Comparison of ENCODE assay signal across 25 mouse cellular contexts in genomic region chr15:12660320-12660719, GRCm38 (mm10).
DNase-seq lines count a peak whose midpoint lies in the region; ATAC-seq and TF ChIP-seq lines count a peak whose summit lies in the region.
"Had no signal": no experiment of that assay in that cellular context is flagged by ENCODE, and none has a peak within 500 bp of the region (broad histone marks: within the 10 kb centered on the region; RNA-seq: fewer than 3 reads in every experiment).

No protein-coding gene starts in this region.

- H3K4me3 ChIP-seq in forebrain, embryonic 15.5 days, result no peak overlapping the region
- no peak overlapping the region for H3K4me3 ChIP-seq in forebrain, embryonic 11.5 days (ENCODE audit: low read depth, low read length)
- no peak overlapping the region for H3K4me3 ChIP-seq in intestine, embryonic 14.5 days (ENCODE audit: low read depth, low read length)
- no peak overlapping the region for H3K4me3 ChIP-seq in intestine, embryonic 16.5 days (ENCODE audit: low read length)
- no peak overlapping the region for H3K4me3 ChIP-seq in forebrain, embryonic 16.5 days (replicated peaks; ENCODE audit: low read length)
- H3K4me3 ChIP-seq in forebrain, postnatal 0 days (ENCODE audit: low read depth, low read length), result no peak overlapping the region
- H3K4me3 ChIP-seq: embryonic facial prominence, embryonic 12.5 days; embryonic facial prominence, embryonic 15.5 days; heart, adult 2 months; heart, embryonic 10.5 days; heart, embryonic 13.5 days; hindbrain, embryonic 12.5 days; intestine, embryonic 15.5 days had no signal

- 0 out of 2 replicates have a peak, but pooled peaks cover 3% of the 10 kb centered on the region for H3K4me1 ChIP-seq in forebrain, embryonic 15.5 days
- no peaks in the 10 kb centered on the region for H3K4me1 ChIP-seq in forebrain, embryonic 11.5 days (replicated peaks; ENCODE audit: control insufficient read depth, insufficient read depth, low read length)
- H3K4me1 ChIP-seq in intestine, embryonic 14.5 days (replicated peaks; ENCODE audit: control insufficient read depth, insufficient read depth, low read length), result no peaks in the 10 kb centered on the region
- H3K4me1 ChIP-seq in intestine, embryonic 16.5 days (ENCODE audit: control insufficient read depth, insufficient read depth, low read length), result no peaks in the 10 kb centered on the region
- no peaks in the 10 kb centered on the region for H3K4me1 ChIP-seq in forebrain, embryonic 16.5 days (replicated peaks; ENCODE audit: control insufficient read depth, insufficient read depth, low read length)
- H3K4me1 ChIP-seq in forebrain, postnatal 0 days (ENCODE audit: insufficient read depth), result no peaks in the 10 kb centered on the region
- H3K4me1 ChIP-seq: embryonic facial prominence, embryonic 12.5 days; embryonic facial prominence, embryonic 15.5 days; hindbrain, embryonic 12.5 days; intestine, embryonic 15.5 days had no signal

- H3K9me3 ChIP-seq in forebrain, embryonic 15.5 days, result no peaks in the 10 kb centered on the region
- H3K9me3 ChIP-seq in forebrain, embryonic 11.5 days (ENCODE audit: control insufficient read depth, low read length), result no peaks in the 10 kb centered on the region
- no peaks in the 10 kb centered on the region for H3K9me3 ChIP-seq in intestine, embryonic 14.5 days (ENCODE audit: control insufficient read depth, low read length)
- H3K9me3 ChIP-seq in intestine, embryonic 16.5 days (ENCODE audit: control insufficient read depth, low read length), result no peaks in the 10 kb centered on the region
- no peaks in the 10 kb centered on the region for H3K9me3 ChIP-seq in forebrain, embryonic 16.5 days (ENCODE audit: control insufficient read depth, low read length)
- H3K9me3 ChIP-seq in forebrain, postnatal 0 days (ENCODE audit: low read length), result no peaks in the 10 kb centered on the region
- H3K9me3 ChIP-seq: embryonic facial prominence, embryonic 12.5 days; embryonic facial prominence, embryonic 15.5 days; heart, embryonic 10.5 days; heart, embryonic 13.5 days; hindbrain, embryonic 12.5 days; intestine, embryonic 15.5 days had no signal

- no peak overlapping the region for H3K9ac ChIP-seq in forebrain, embryonic 15.5 days (replicated peaks)
- H3K9ac ChIP-seq in forebrain, embryonic 11.5 days (ENCODE audit: low read length), result no peak overlapping the region
- no peak overlapping the region for H3K9ac ChIP-seq in intestine, embryonic 14.5 days (ENCODE audit: low read length)
- no peak overlapping the region for H3K9ac ChIP-seq in intestine, embryonic 16.5 days (ENCODE audit: low read depth, low read length)
- H3K9ac ChIP-seq in forebrain, embryonic 16.5 days (replicated peaks; ENCODE audit: low read depth, low read length), result no peak overlapping the region
- no peak overlapping the region for H3K9ac ChIP-seq in forebrain, postnatal 0 days
- H3K9ac ChIP-seq: embryonic facial prominence, embryonic 12.5 days; embryonic facial prominence, embryonic 15.5 days; heart, embryonic 13.5 days; hindbrain, embryonic 12.5 days; intestine, embryonic 15.5 days had no signal

- no peak for DNase-seq in forebrain, embryonic 11.5 days (ENCODE audit: low spot score)
- peak; percentile 41 for DNase-seq in intestine, embryonic 14.5 days (ENCODE audit: low spot score)
- no peak for DNase-seq in forebrain, postnatal 0 days
- DNase-seq: adrenal gland, adult 2 months; adrenal gland, postnatal 14 days; cerebellum, adult 11 months; cerebellum, adult 2 months; cerebellum, adult 9-11 months; cerebellum, postnatal 25 days; gastrocnemius, postnatal 10 days; gastrocnemius, postnatal 36 days; heart, postnatal 14 days; heart, postnatal 4 days; kidney, adult 18-20 months had no signal

- peak; percentile 66; the same call in 1 of the 2 replicates for ATAC-seq in forebrain, embryonic 15.5 days (replicated peaks)
- no peak for ATAC-seq in forebrain, embryonic 11.5 days (replicated peaks; ENCODE audit: low FRiP score)
- no peak for ATAC-seq in intestine, embryonic 14.5 days (replicated peaks; ENCODE audit: low FRiP score, low TSS enrichment, low read depth)
- ATAC-seq in intestine, embryonic 16.5 days, result no peak
- ATAC-seq in forebrain, embryonic 16.5 days, result peak; percentile 66
- peak; percentile 77 for ATAC-seq in forebrain, postnatal 0 days
- ATAC-seq: CD4-positive, CD25-positive, alpha-beta regulatory T cell, adult 4 months; intestine, embryonic 15.5 days had no signal

- no peak overlapping the region for H3K4me2 ChIP-seq in forebrain, embryonic 15.5 days (replicated peaks)
- H3K4me2 ChIP-seq in forebrain, embryonic 11.5 days (ENCODE audit: low read depth, low read length, severe bottlenecking), result no peak overlapping the region
- no peak overlapping the region for H3K4me2 ChIP-seq in intestine, embryonic 14.5 days (ENCODE audit: low read length)
- H3K4me2 ChIP-seq in intestine, embryonic 16.5 days (ENCODE audit: low read depth, low read length), result no peak overlapping the region
- no peak overlapping the region for H3K4me2 ChIP-seq in forebrain, embryonic 16.5 days (ENCODE audit: low read length)
- H3K4me2 ChIP-seq in forebrain, postnatal 0 days (ENCODE audit: low read depth), result no peak overlapping the region
- H3K4me2 ChIP-seq: embryonic facial prominence, embryonic 12.5 days; embryonic facial prominence, embryonic 15.5 days; heart, embryonic 13.5 days; hindbrain, embryonic 12.5 days; intestine, embryonic 15.5 days had no signal

- H3K27me3 ChIP-seq in forebrain, embryonic 15.5 days, result no peaks in the 10 kb centered on the region
- H3K27me3 ChIP-seq in forebrain, embryonic 11.5 days (ENCODE audit: control insufficient read depth, insufficient read depth, low read length), result no peaks in the 10 kb centered on the region
- no peaks in the 10 kb centered on the region for H3K27me3 ChIP-seq in intestine, embryonic 14.5 days (replicated peaks; ENCODE audit: control insufficient read depth, insufficient read depth, low read length)
- H3K27me3 ChIP-seq in intestine, embryonic 16.5 days (replicated peaks; ENCODE audit: control insufficient read depth, insufficient read depth, low read length), result no peaks in the 10 kb centered on the region
- no peaks in the 10 kb centered on the region for H3K27me3 ChIP-seq in forebrain, embryonic 16.5 days (replicated peaks; ENCODE audit: control insufficient read depth, insufficient read depth, low read length)
- no peaks in the 10 kb centered on the region for H3K27me3 ChIP-seq in forebrain, postnatal 0 days (ENCODE audit: insufficient read depth, low read length)
- H3K27me3 ChIP-seq: embryonic facial prominence, embryonic 12.5 days; embryonic facial prominence, embryonic 15.5 days; heart, embryonic 13.5 days; hindbrain, embryonic 12.5 days; intestine, embryonic 15.5 days had no signal

- 81% methylated on average over 9 of the region's 9 CpGs for WGBS in forebrain, embryonic 15.5 days
- 93% methylated on average over 9 of the region's 9 CpGs for WGBS in forebrain, embryonic 11.5 days
- WGBS in intestine, embryonic 14.5 days, result 78% methylated on average over 9 of the region's 9 CpGs
- WGBS in intestine, embryonic 16.5 days, result 81% methylated on average over 9 of the region's 9 CpGs
- 77% methylated on average over 9 of the region's 9 CpGs for WGBS in forebrain, embryonic 16.5 days
- 75% methylated on average over 9 of the region's 9 CpGs for WGBS in forebrain, postnatal 0 days

- H3K27ac ChIP-seq in forebrain, embryonic 15.5 days (replicated peaks), result no peak overlapping the region
- no peak overlapping the region for H3K27ac ChIP-seq in forebrain, embryonic 11.5 days (ENCODE audit: low read depth, low read length)
- H3K27ac ChIP-seq in intestine, embryonic 14.5 days (ENCODE audit: low read depth), result no peak overlapping the region
- no peak overlapping the region for H3K27ac ChIP-seq in intestine, embryonic 16.5 days (ENCODE audit: low read length)
- H3K27ac ChIP-seq in forebrain, embryonic 16.5 days (ENCODE audit: low read length), result no peak overlapping the region
- H3K27ac ChIP-seq in forebrain, postnatal 0 days (ENCODE audit: low read depth, low read length), result no peak overlapping the region
- H3K27ac ChIP-seq: embryonic facial prominence, embryonic 12.5 days; embryonic facial prominence, embryonic 15.5 days; heart, adult 2 months; heart, embryonic 10.5 days; heart, embryonic 13.5 days; hindbrain, embryonic 12.5 days; intestine, embryonic 15.5 days had no signal

- TF ChIP-seq CTCF in forebrain, postnatal 0 days (IDR thresholded peaks at IDR 0.05; ENCODE audit: low read depth), result no peak

- H3K36me3 ChIP-seq in forebrain, embryonic 15.5 days, result no peaks in the 10 kb centered on the region
- H3K36me3 ChIP-seq in forebrain, embryonic 11.5 days (ENCODE audit: control insufficient read depth, insufficient read depth, low read length), result no peaks in the 10 kb centered on the region
- no peaks in the 10 kb centered on the region for H3K36me3 ChIP-seq in intestine, embryonic 14.5 days (ENCODE audit: control insufficient read depth, insufficient read depth, low read length)
- H3K36me3 ChIP-seq in intestine, embryonic 16.5 days (ENCODE audit: control insufficient read depth, insufficient read depth, low read length), result no peaks in the 10 kb centered on the region
- H3K36me3 ChIP-seq in forebrain, embryonic 16.5 days (ENCODE audit: control insufficient read depth, insufficient read depth), result no peaks in the 10 kb centered on the region
- no peaks in the 10 kb centered on the region for H3K36me3 ChIP-seq in forebrain, postnatal 0 days (ENCODE audit: insufficient read depth)
- H3K36me3 ChIP-seq: embryonic facial prominence, embryonic 12.5 days; embryonic facial prominence, embryonic 15.5 days; heart, embryonic 13.5 days; hindbrain, embryonic 12.5 days; intestine, embryonic 15.5 days had no signal

Comparison
In these comparisons a context has a peak if more than half of its experiments do, and no peak if none do; other contexts are left out.
1. ATAC-seq: peak in forebrain, embryonic 15.5 days (single experiment), forebrain, embryonic 16.5 days (single experiment) and forebrain, postnatal 0 days (single experiment); none in forebrain, embryonic 11.5 days (single experiment), intestine, embryonic 14.5 days (single experiment) and intestine, embryonic 16.5 days (single experiment).